Mouse (Mus musculus) brain, embryonic 14.5 days (tissue): Measurements from ENCODE around the gene Dstyk. TPM values are rescaled to one million over a fixed set of nuclear protein-coding genes. Genes with fewer than 3 reads are reported as not detected.
"Not testable (repeated sequence)": the region's sequence is repeated elsewhere in the genome, so short reads cannot be mapped to it uniquely, and the experiment has no call there.

Experiments
- DNase-seq: peaks from one replicate; pipeline ENCODE4 v3.0.0-alpha.2; 2011; ENCODE audit warnings: low read depth
- CTCF ChIP-seq: fragments of 200-500 bp; IDR thresholded peaks from 2 replicates; pipeline ENCODE4 v1.5.1; 2012; ENCODE audit warnings: inconsistent platforms, mild to moderate bottlenecking, moderate library complexity, borderline replicate concordance; ENCODE audit not compliant: insufficient read depth, insufficient read length; ENCODE audit errors: extremely low read depth
- POLR2A ChIP-seq: fragments of 200-500 bp; IDR thresholded peaks from 2 replicates; pipeline ENCODE4 v1.6.1; 2012; ENCODE audit warnings: mild to moderate bottlenecking, inconsistent platforms, borderline replicate concordance; ENCODE audit not compliant: poor library complexity, insufficient read depth, insufficient read length, severe bottlenecking; ENCODE audit errors: extremely low read depth
- polyA plus RNA-seq: library from polyadenylated mRNA; depleted of rRNA; stranded (reverse); fragments of >200 nt; gene quantifications from 2 replicates; pipeline ENCODE4 v1.2.3, GENCODE M21; 2012

Dstyk gene
- polyA plus RNA-seq, 1 experiment: 13.6 TPM

DNA sequence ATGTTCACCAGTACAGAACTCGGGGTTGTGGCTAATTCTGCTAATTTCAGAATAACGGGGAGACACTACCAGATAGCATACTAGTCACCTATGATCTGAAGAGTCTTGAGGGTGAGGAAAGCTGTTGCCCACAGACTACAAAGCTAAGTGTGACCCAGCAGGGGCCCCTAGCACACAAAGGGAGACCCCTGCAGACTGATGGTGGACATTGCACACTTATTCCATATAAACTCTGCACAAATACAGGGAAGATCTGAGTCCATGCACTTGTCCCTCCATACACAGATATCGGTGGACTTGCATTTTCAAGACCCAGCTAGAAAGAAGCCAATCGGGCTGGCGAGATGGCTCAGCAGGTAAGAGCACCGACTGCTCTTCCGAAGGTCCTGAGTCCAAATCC, 52.2 kb downstream of the Dstyk start:
- no peak for DNase-seq
- TF ChIP-seq CTCF: no peak

DNA sequence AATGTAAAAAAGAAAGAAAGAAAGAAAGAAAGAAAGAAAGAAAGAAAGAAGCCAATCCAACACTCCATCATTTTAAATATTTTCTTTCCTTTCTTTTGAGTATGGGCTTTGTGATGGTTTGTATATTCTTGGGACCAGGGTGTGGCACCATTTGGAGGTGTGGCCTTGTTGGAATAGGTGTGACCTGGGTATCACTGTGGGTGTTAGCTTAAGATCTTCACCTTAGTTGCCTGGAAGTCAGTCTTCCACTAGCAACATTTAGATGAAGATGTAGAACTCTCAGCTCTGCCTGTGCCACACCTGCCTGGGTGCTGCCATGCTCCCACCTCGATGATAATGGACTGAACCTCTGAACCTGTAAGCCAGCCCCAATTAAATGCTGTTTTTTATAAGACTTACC, 52.7 kb downstream of the Dstyk start:
- not testable (repeated sequence) for DNase-seq

DNA sequence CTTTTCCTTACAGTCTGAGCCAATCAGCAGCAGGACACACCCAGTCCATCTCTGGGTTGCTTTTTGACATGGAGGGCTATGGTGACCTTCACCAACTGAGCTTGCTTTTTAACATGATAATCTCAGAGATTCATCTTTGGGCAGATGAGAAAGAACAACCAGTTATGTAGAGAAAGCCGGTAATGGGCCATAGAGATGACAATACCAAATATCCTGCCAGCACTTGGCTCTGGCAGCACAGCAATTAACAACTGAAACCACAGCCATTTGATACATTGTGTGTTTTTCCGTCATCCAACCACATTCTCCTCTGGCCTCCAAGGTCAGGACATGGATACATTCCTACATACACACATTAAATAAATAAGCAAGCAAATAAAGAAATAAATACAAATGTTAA, 53.7 kb downstream of the Dstyk start:
- TF ChIP-seq POLR2A (no peak), CTCF (no peak)
- no peak for DNase-seq

DNA sequence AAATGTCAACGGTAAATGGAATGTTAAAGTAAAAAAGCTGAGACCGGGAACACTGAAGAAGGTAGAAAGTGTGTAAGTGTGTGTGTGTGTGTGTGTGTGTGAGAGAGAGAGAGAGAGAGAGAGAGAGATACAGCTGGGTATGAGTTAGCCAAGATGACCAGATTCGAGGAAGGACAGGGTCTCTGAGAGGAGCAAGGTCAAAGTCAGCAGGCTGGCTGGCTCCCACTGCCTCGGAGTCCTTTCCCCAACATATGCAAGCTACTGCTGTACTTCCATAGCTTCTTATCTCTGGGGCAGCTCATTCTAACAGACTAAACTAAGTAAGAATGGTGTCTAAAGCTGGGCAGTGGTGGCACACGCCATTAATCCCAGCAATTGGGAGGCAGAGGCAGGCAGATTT, 54.1 kb downstream of the Dstyk start:
- TF ChIP-seq CTCF: no peak
- TF ChIP-seq POLR2A: no peak
- DNase-seq: no peak

DNA sequence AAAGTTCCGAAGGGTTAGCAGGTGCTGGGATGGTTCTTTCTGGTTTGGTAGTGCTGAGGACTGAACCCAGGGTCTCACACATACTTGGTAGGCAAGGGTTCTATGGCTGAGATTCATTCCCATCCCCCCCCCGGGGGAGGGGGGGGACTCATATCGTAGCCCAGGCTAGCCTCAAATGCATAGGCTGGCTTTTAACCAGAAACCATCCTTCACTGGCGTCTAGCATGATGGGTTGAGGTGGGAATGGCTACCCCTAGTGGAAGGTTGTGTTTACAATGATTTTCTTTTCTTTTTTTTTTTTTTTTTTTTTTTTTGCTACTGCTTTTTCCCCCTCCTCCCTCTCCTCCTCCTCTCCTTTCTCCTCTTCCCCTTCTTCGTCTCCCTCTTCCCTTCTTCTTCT, 55.2 kb downstream of the Dstyk start:
- peak; percentile 35 for DNase-seq

DNA sequence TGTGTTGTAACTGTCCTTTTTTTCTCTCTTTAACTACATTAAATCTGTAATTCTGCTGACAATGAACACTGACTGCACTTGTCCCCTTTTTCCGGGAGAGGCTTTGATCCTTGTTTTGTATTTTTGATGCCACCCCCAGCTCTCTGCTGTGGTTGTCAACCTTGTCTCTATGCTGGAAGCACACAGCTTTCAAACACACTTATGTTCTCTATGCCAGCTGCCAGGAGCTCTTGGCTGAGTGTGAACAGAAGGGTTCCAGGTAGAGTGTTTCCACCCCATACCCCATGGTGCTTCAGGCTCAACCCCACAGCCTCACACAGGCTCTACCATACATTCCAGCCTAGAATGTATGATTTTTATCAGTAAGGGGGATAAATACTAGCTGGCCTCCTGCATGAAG, 57.1 kb downstream of the Dstyk start:
- TF ChIP-seq POLR2A (no peak), CTCF (no peak)

More for the DNA sequence above, 55.2 kb downstream of the Dstyk start:
- TF ChIP-seq CTCF: peak; percentile 32; the same call in 1 of the 2 replicates
- TF ChIP-seq POLR2A: no peak

DNA sequence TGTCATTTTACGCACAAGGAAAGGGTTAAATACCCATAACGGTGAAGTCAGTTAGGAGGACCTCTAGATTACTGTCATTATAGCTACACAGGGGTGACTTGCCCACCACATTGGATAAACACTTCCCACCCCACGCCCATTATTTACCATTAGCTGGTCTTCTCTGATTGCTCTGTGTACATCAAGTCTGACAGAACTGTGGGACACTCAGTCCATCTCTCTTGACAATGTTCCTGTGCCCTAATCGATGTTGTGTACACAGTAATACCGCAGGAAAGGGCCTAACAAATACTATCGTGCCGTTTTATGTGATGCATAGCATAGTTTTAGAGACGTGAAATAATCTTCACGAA, 59.2 kb downstream of the Dstyk start:
- TF ChIP-seq POLR2A (no peak), CTCF (no peak)
- no peak for DNase-seq

More for the DNA sequence above, 57.1 kb downstream of the Dstyk start:
- no peak for DNase-seq

DNA sequence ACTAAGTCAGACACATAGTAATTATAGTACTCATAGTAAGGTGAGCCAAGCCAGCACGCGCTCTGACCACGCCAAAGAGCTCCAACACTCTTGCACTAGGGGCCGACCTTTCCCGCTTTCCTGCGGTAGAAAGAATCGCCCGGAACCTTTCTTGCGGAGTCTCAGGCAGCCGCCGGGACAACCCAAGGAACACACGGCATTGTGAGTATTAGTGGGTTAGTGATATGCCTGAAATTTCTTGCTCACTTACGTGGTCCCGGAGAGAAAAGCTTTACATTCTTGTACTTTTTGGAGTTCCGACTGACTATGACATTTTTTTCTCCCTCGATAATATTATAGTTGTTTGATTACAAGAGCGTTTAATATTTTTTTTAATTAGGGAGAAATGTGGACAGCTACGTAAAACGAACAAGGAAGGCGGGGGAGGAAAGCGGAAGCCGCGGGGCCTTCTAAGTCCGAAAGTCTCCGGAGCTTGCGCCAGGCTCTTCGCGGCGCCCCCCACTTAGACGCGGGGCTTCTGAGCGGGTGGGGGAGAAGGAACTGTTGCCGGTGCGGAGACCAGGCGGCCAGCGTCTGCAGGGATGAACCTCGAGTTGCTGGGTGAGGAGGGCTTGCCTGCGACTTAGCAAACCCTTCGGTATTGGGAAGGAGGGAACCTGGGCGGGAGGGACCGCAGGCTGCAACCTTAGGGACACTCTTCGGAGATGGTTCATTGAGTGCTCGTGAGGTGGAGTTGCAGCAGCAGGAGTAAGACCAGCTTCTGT, 59.8 kb downstream of the Dstyk start, which contains the start of gene Rbbp5:
TSS of gene Rbbp5 (plus strand) at position 438 of the 764 bp plus-strand sequence.
- peak; percentile 96 for DNase-seq
- TF ChIP-seq POLR2A: peak; percentile 39; the same call in 1 of the 2 replicates
- no peak for TF ChIP-seq CTCF

DNA sequence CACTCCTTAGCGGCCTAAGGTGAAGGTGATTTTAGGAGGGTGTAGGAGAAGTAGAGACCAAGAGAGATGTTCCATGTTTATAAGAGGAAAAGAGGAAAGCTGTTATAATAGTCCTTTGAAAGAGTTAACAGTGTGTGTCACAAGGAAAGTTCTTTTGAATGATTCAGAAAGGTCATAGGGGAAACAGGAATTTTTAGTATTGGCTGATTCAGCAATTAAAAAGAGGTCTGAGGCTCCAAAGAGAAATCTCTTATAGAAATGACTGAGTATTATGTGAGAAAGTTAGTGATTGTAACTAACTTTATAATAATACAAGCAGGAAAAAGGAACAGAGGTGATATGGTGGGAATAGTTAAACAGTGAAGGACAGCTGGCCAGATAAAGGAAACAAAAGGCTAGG, 62.1 kb downstream of the Dstyk start:
- TF ChIP-seq POLR2A (no peak), CTCF (no peak)

DNA sequence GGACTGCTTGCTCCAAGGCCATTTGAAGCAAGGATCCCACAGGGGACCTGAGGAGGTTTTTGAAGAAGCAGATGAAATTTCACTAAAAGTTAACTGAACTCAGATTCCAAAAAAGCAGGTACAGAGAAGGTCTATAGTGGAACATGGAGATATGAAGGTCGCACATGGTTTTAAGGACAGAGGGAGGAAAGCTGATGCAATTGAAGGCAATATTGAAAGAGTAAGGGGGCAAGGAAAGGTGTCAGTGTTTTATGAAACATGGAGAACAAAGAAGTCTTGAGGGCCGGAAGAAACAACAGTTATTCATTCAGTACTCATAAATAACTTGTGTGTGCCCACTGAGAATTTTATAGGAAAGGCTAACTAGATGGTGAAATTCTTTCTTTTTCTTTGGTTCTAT, 64.3 kb downstream of the Dstyk start:
- DNase-seq: no peak
- TF ChIP-seq CTCF (no peak), POLR2A (no peak)

More for the DNA sequence above, 62.1 kb downstream of the Dstyk start:
- no peak for DNase-seq

DNA sequence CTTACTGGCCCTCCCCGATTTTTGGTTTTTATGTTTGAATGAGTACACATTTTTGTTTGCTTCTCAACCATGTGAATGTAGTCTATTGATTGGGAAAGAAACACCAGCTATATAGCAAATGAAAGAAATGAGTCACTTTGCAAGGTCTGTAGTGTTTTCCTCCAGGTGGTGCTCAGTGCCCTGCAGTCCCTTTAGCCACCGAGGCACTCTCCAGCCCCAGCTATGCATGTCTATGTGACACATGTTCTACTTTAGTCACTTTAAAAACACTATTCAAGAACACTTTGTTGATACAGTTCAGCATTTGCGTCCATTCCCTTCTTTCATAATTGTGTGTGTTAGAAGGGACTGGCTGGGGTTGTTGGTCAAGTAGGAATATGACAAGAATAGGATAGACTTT, 65.9 kb downstream of the Dstyk start:
- no peak for DNase-seq
- TF ChIP-seq POLR2A (no peak), CTCF (no peak)

DNA sequence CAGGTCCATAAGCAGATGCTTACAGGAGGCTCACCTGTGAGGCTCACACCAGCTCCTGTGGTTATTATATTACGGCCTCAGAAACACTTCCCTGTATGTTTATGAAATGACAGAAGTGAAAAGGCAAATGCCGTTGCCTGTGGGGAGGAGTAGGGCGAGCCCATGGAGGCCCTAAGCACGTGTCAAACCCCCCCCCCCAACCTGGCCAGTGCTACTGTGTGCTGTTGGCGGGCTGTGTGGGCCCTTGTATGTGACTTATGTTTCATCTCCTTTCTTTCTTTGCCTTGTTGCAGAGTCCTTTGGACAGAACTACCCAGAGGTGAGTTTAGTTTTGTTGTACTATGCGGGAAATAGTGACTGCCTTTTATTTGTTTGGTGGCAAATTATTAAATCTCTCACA, 66.4 kb downstream of the Dstyk start:
- no peak for DNase-seq
- TF ChIP-seq CTCF (no peak), POLR2A (no peak)
